Mouse (Mus musculus): ENCODE measurements around the gene Olfr1358.
"Not testable (repeated sequence)": the region's sequence is repeated elsewhere in the genome, so short reads cannot be mapped to it uniquely, and the experiment has no call there.

The Olfr1358 gene

GRCm38 (mm10) chr10:78517128-78517527 is at the start of gene Olfr1358:
Gene Olfr1358, plus strand, starts transcription at chr10:78517428.
- DNase-seq (ENCODE audit: low read depth), result no peak

DNA sequence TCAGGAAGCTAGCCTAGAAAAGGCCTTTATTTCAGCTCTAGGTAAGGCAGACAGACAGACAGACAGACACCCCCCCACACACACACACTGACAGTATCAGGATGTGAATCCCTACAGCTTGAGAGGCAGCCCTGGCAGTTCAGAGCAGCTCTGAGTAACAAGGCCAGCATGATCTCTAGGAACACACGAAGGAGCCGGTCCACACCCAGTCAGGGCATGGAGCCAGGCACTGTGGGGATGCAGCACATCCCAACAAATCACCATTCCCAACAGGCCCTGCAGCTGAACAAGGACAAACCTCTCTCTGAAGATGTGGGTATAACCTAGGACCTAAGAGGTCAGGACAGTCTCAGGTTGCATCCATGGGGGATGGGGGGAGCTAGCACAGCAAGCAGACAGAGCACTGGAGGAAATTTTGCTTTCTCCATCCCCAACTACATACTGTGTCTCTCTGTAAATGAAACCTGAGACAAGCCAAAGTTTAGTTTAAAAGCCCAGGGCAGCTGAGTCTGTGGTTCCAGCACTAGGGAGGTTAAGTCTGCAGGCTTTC is 49.4 kb upstream of the Olfr1358 start:
- DNase-seq (ENCODE audit: low read depth), result no peak

GRCm38 (mm10) chr10:78470582-78471313 is 46.5 kb upstream of the Olfr1358 start:
- peak; percentile 91 for DNase-seq (ENCODE audit: low read depth)

GRCm38 (mm10) chr10:78472046-78472445 is 45.2 kb upstream of the Olfr1358 start:
- DNase-seq (ENCODE audit: low read depth), result no peak

GRCm38 (mm10) chr10:78473434-78473833 is 43.8 kb upstream of the Olfr1358 start:
- DNase-seq (ENCODE audit: low read depth), result no peak

DNA sequence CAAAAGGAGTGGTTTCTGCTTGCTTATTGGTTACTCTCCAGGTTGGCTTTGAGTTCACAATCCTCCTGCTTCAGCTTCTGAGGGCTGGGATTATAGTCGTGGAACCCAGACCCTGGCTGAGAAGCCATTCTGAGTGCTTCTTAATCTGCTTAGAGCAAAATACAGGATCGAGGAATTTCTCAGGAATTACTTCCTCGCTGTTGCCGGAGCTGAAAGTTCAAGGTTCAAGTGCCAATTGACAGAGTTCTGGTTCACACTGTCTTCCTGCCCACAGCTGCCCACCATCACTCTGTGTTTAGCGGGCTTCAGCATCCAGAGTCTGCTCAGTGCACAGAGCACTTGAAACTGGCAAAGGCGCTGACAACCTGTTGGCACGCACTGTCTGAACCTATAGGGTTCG is 42.5 kb upstream of the Olfr1358 start:
- no peak for DNase-seq (ENCODE audit: low read depth)

- DNase-seq (ENCODE audit: low read depth), result peak; percentile 78
These were observed 40.4 kb upstream of the Olfr1358 start for GRCm38 (mm10) chr10:78476821-78477220.

DNA sequence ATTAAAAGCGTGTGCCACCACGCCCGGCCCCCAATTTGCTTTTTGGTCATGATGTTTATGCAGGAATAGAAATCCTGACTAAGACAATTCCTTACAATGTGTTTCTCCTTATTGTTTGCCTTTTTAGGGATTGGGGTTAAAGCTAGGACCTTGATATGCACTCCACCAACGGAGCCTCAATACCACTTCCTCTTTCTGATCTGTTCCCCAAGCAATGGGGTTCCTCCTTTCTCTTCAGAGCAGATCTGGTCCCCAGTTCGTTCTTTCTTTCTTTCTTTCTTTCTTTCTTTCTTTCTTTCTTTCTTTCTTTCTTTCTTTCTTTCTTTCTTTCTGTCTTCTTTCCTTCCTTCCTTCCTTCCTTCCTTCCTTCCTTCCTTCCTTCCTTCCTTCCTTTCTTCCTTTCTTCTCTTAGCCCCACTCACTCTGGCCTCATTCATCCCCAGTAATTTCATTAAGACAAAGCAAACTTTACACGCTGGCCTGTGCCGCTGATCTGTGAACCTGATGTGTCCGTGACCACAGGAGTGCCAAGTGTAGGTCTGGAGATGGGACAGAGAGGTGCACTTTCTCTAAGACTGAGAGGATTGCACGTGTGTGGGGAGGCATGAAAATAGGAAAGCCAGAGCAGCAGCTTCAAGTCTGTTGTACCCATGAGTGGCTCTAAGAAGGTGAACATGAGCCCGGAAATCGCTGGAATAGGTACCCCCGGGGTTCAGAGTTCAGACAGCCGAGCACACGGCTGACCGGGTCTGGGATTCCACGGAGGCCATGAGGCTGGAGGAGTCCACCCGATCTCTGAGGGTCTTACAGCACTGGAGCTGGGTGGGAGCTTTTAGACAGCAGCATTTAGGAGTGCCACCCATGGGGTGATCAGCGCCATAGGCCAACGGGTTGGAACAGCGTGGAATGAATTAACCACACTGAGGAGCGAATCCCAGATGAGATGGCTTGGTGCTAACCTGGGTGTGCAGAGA is 36.0 kb upstream of the Olfr1358 start:
- DNase-seq (ENCODE audit: low read depth), result peak; percentile 60

DNA sequence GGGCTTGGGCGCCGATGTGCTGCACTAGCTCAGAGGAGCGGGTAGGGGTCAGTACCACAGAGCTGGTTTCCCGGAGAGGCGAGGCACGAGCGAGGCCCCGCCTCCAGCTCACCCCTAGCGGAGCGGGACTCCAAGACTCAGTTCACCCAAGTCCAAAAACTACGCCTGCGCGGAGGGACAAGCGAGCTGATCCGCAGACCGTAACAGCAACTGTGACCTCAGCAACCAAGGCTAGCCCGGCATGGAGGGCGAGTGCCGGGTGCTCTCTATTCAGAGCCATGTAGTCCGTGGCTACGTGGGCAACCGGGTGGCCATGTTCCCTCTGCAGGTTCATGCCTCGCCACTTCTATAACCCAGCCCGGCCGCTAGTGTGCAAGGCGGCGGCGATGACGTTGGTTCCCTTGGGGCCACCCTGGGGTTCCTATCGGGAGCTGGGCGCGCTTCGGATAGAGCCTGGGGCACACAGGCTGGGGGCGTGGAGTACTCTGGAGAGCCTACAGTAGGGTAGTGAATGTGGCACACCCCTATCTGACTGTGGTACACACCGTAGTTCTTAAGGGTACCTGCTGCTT is 35.2 kb upstream of the Olfr1358 start:
- DNase-seq (ENCODE audit: low read depth), result no peak

GRCm38 (mm10) chr10:78485369-78485768 is 31.9 kb upstream of the Olfr1358 start:
- DNase-seq (ENCODE audit: low read depth), result not testable (repeated sequence)

GRCm38 (mm10) chr10:78486871-78487270 is 30.4 kb upstream of the Olfr1358 start:
- no peak for DNase-seq (ENCODE audit: low read depth)

- peak; percentile 70 for DNase-seq (ENCODE audit: low read depth)
These were observed 29.7 kb upstream of the Olfr1358 start for GRCm38 (mm10) chr10:78487431-78488086.

- no peak for DNase-seq (ENCODE audit: low read depth)
These were observed 14.1 kb upstream of the Olfr1358 start for GRCm38 (mm10) chr10:78502986-78503733.

DNA sequence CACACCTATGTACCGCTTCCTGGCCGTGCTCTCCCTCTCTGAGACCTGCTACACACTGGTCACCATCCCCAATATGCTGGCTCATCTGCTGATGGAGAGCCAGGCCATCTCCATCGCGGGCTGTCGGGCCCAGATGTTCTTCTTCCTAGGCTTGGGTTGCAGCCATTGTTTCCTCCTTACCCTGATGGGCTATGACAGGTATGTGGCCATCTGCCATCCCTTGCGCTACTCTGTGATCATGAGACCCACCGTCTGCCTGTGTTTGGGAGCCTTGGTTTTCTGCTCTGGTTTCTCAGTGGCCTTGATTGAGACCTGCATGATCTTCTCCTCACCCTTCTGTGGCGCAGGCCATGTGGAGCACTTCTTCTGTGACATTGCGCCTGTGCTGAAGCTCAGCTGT is 2.6 kb downstream of the Olfr1358 start:
- DNase-seq (ENCODE audit: low read depth), result no peak

DNA sequence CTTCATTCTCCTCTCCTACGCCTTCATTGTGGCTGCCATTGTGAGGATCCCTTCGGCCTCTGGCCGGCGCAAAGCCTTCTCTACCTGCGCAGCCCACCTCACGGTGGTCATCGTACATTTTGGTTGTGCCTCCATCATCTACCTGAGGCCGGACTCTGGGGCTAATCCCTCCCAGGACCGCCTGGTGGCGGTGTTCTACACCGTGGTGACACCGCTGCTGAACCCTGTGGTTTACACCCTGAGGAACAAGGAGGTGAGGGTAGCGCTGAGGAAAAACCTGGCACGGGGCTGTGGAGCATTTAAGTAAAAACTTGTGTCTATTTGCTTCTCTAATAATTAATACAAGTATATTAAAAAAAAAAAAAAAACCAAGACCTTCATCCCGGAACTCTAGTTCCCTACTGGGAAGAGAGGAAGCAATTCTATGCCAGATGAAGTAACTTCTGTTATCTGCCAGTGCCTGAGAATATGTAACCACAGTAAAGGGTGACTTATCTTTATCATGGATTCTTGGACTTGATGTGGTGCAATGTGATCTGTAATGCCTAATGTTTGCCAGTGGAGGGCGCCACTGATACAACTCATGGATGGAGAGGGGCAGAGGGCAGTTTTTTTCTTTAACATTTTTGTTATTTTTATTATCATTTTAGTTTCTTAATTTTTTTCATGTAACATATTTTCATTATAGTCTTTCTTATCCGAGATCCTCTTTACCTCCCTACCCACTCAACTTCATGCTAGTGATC is 3.2 kb downstream of the Olfr1358 start:
- DNase-seq (ENCODE audit: low read depth), result peak; percentile 59

DNA sequence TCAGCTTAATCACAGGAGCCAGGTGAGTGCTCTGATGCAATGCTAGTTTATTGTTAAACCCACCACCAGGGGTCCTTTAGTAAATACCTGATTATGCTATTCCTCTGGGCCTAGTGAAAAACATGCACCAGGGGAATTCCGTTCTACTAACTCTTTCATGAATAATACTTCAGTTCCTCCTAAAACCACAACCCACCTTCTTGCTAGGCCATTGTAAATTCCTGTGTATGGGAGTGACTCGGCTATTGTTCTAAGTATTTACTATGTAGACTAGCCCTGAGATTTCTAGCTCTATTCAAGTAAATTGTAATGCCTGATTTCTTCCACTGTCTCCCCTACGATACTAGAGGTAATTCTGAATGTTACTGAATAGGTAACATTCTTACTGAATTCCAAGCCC is 7.8 kb downstream of the Olfr1358 start:
- DNase-seq (ENCODE audit: low read depth), result not testable (repeated sequence)

- DNase-seq (ENCODE audit: low read depth), result no peak
These were observed 8.3 kb downstream of the Olfr1358 start for GRCm38 (mm10) chr10:78525511-78525910.

DNA sequence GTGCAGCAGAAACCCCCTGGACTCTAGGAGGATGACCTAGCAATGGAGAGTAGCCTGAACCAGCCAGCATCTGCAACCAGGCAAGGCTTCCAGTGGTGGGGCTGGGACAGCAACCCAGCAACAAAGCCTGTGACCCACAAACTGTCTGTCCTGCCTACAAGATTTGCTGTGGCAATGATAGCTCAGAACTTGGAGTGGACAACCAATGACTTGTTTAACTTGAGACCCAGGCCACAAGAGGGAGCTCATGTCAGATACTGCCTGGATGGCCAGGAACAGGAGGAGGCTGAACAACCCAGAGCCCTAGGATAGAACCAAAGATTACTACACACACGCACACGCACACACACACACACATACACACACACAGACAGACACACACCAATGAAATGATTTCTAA is 23.7 kb downstream of the Olfr1358 start:
- peak; percentile 51 for DNase-seq (ENCODE audit: low read depth)

GRCm38 (mm10) chr10:78565070-78565469 is 47.8 kb downstream of the Olfr1358 start:
- no peak for DNase-seq (ENCODE audit: low read depth)

DNA sequence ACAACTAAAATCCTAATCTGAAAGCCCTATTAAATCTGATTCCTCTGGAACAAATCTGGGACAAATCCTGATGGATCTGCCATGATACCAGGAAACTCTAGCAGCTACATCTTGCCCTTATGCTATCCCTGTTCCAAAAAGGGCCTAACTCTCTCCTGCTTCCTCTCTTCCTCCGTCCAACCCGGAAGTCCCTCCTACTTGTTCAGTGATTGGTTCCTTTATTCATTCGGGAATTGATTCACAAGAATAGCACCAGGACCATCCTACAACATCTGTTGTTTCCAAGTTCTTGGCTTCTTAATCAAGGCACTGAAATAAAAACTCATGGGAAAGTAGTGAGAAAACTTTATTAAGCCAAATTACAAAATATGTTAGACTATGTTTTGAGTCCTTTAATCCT is 52.0 kb downstream of the Olfr1358 start:
- DNase-seq (ENCODE audit: low read depth), result no peak
